Mouse (Mus musculus): ENCODE results near the gene Abtb2.

GRCm38 (mm10) chr2:103652121-103652520 lies 86.0 kb downstream of the Abtb2 start:
- no peak for TF ChIP-seq CTCF (IDR thresholded peaks at IDR 0.05; ENCODE audit: low read depth, low read length)
- TF ChIP-seq GATA1 (IDR thresholded peaks at IDR 0.05; ENCODE audit: borderline replicate concordance, low read length): no peak
